In the genomic region with DNA sequence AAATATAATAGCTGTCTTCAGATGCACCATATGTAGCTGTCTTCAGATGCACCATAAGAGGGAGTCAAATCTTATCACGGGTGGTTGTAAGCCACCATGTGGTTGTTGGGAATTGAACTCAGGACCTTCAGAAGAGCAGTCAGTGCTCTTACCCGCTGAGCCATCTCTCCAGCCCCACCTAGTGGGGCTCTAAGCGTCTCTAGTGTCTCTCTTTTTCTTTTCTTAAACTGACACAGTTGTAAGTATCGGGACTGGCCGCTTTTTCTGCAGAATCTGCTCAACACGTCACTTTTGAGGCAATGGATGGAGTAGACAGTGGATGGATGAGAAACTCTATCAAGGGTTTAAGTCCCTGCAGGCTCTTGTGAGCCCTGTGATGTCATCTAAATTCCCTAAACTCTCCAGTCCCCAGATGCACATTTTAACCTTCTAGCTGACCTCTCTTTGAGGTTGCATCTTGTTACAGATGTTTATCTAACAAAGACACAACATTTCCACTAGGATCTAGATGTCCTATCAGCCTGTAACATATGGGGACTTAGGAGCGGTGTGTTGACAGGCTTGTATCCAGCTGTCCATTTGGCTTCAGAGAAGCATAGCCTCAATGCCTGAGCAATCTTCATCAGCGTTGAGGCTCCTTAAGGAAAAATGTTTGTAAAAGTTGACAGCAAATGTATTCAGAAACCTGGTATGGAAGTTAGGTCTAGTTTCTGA, we compare ENCODE assay signal across 17 mouse cellular contexts.
DNase-seq lines count a peak whose midpoint lies in the region; ATAC-seq lines count a peak whose summit lies in the region.
"Had no signal": no experiment of that assay in that cellular context is flagged by ENCODE, and none has a peak within 500 bp of the region (broad histone marks: within the 10 kb centered on the region; RNA-seq: fewer than 3 reads in every experiment).

No protein-coding gene starts in this region.

- no peak overlapping the region for H3K27ac ChIP-seq in intestine, embryonic 15.5 days
- H3K27ac ChIP-seq in intestine, embryonic 16.5 days (ENCODE audit: low read length) = no peak overlapping the region
- H3K27ac ChIP-seq in midbrain, embryonic 15.5 days = no peak overlapping the region
- H3K27ac ChIP-seq in midbrain, embryonic 16.5 days (ENCODE audit: low read length) = no peak overlapping the region
- peak overlapping the region; percentile 81 for H3K27ac ChIP-seq in macrophage
- H3K27ac ChIP-seq: embryonic facial prominence, embryonic 13.5 days; forebrain, embryonic 12.5 days; heart, embryonic 10.5 days; limb, embryonic 13.5 days; liver, embryonic 13.5 days; midbrain, embryonic 10.5 days; neural tube, embryonic 15.5 days had no signal

- no peaks in the 10 kb centered on the region for H3K4me1 ChIP-seq in intestine, embryonic 15.5 days (replicated peaks)
- H3K4me1 ChIP-seq in intestine, embryonic 16.5 days (ENCODE audit: control insufficient read depth, insufficient read depth, low read length) = no peaks in the 10 kb centered on the region
- no peaks in the 10 kb centered on the region for H3K4me1 ChIP-seq in midbrain, embryonic 15.5 days
- no peaks in the 10 kb centered on the region for H3K4me1 ChIP-seq in midbrain, embryonic 16.5 days (ENCODE audit: control insufficient read depth, insufficient read depth, low read length)
- H3K4me1 ChIP-seq: forebrain, embryonic 12.5 days; limb, embryonic 13.5 days; liver, embryonic 13.5 days had no signal

- 0 out of 2 replicates have a peak, but pooled peaks have one; percentile 24 for ATAC-seq in intestine, embryonic 15.5 days
- ATAC-seq in intestine, embryonic 16.5 days = no peak
- ATAC-seq in midbrain, embryonic 15.5 days (replicated peaks) = 0 out of 2 replicates have a peak, but pooled peaks have one; percentile 8
- no peak; the same call in 1 of the 2 replicates for ATAC-seq in midbrain, embryonic 16.5 days

- peaks cover 21% of the 10 kb centered on the region for H3K36me3 ChIP-seq in intestine, embryonic 15.5 days
- peaks cover 16% of the 10 kb centered on the region for H3K36me3 ChIP-seq in intestine, embryonic 16.5 days (ENCODE audit: control insufficient read depth, insufficient read depth, low read length)
- H3K36me3 ChIP-seq in midbrain, embryonic 15.5 days (replicated peaks) = no peaks in the 10 kb centered on the region
- peaks cover 8% of the 10 kb centered on the region for H3K36me3 ChIP-seq in midbrain, embryonic 16.5 days (ENCODE audit: control insufficient read depth, insufficient read depth, low read length)
- peaks cover 12% of the 10 kb centered on the region; the same call in 1 of the 2 replicates for H3K36me3 ChIP-seq in macrophage (ENCODE audit: inconsistent target)
- H3K36me3 ChIP-seq: forebrain, embryonic 12.5 days had no signal

- 72% methylated on average over 8 of the region's 8 CpGs for WGBS in intestine, embryonic 15.5 days
- WGBS in intestine, embryonic 16.5 days = 73% methylated on average over 8 of the region's 8 CpGs
- WGBS in midbrain, embryonic 15.5 days = 82% methylated on average over 8 of the region's 8 CpGs
- 79% methylated on average over 8 of the region's 8 CpGs for WGBS in midbrain, embryonic 16.5 days
- WGBS in macrophage (ENCODE audit: missing documents) = 91% methylated on average over 8 of the region's 8 CpGs

- no peaks in the 10 kb centered on the region; the same call in 1 of the 2 replicates for H3K79me2 ChIP-seq in macrophage (ENCODE audit: inconsistent target)

- H3K9ac ChIP-seq in intestine, embryonic 15.5 days = no peak overlapping the region
- H3K9ac ChIP-seq in intestine, embryonic 16.5 days (ENCODE audit: low read depth, low read length) = no peak overlapping the region
- no peak overlapping the region for H3K9ac ChIP-seq in midbrain, embryonic 15.5 days
- H3K9ac ChIP-seq in midbrain, embryonic 16.5 days (ENCODE audit: low read depth, low read length) = no peak overlapping the region
- H3K9ac ChIP-seq: embryonic facial prominence, embryonic 13.5 days; forebrain, embryonic 12.5 days; limb, embryonic 13.5 days; liver, embryonic 13.5 days; lung, embryonic 15.5 days; neural tube, embryonic 15.5 days had no signal

- H3K4me3 ChIP-seq in intestine, embryonic 15.5 days (replicated peaks) = no peak overlapping the region
- no peak overlapping the region for H3K4me3 ChIP-seq in intestine, embryonic 16.5 days (ENCODE audit: low read length)
- no peak overlapping the region for H3K4me3 ChIP-seq in midbrain, embryonic 15.5 days
- H3K4me3 ChIP-seq in midbrain, embryonic 16.5 days (ENCODE audit: low read depth, low read length) = no peak overlapping the region
- no peak overlapping the region for H3K4me3 ChIP-seq in macrophage (ENCODE audit: inconsistent target)
- H3K4me3 ChIP-seq: embryonic facial prominence, embryonic 13.5 days; erythroblast, embryonic 14.5 days; forebrain, embryonic 12.5 days; heart, embryonic 10.5 days; layer of hippocampus, adult 2 months; limb, embryonic 13.5 days; liver, embryonic 13.5 days; lung, embryonic 15.5 days; midbrain, embryonic 10.5 days; neural tube, embryonic 15.5 days had no signal

- no peak overlapping the region for H3K4me2 ChIP-seq in intestine, embryonic 15.5 days (replicated peaks)
- no peak overlapping the region for H3K4me2 ChIP-seq in intestine, embryonic 16.5 days (ENCODE audit: low read depth, low read length)
- no peak overlapping the region for H3K4me2 ChIP-seq in midbrain, embryonic 15.5 days
- H3K4me2 ChIP-seq in midbrain, embryonic 16.5 days (ENCODE audit: low read length) = no peak overlapping the region
- H3K4me2 ChIP-seq: embryonic facial prominence, embryonic 13.5 days; forebrain, embryonic 12.5 days; limb, embryonic 13.5 days; liver, embryonic 13.5 days; neural tube, embryonic 15.5 days had no signal

- H3K27me3 ChIP-seq in intestine, embryonic 15.5 days (replicated peaks) = no peaks in the 10 kb centered on the region
- no peaks in the 10 kb centered on the region for H3K27me3 ChIP-seq in intestine, embryonic 16.5 days (replicated peaks; ENCODE audit: control insufficient read depth, insufficient read depth, low read length)
- no peaks in the 10 kb centered on the region for H3K27me3 ChIP-seq in midbrain, embryonic 15.5 days (replicated peaks)
- no peaks in the 10 kb centered on the region for H3K27me3 ChIP-seq in midbrain, embryonic 16.5 days (ENCODE audit: control insufficient read depth, insufficient read depth, low read depth, low read length)
- H3K27me3 ChIP-seq: embryonic facial prominence, embryonic 13.5 days; forebrain, embryonic 12.5 days; liver, embryonic 13.5 days; lung, embryonic 15.5 days; neural tube, embryonic 15.5 days had no signal

- H3K9me3 ChIP-seq in intestine, embryonic 15.5 days = no peaks in the 10 kb centered on the region
- no peaks in the 10 kb centered on the region for H3K9me3 ChIP-seq in intestine, embryonic 16.5 days (ENCODE audit: control insufficient read depth, low read length)
- H3K9me3 ChIP-seq in midbrain, embryonic 15.5 days = no peaks in the 10 kb centered on the region
- no peaks in the 10 kb centered on the region for H3K9me3 ChIP-seq in midbrain, embryonic 16.5 days (replicated peaks; ENCODE audit: control insufficient read depth, low read length, poor library complexity, severe bottlenecking)
- H3K9me3 ChIP-seq: embryonic facial prominence, embryonic 13.5 days; forebrain, embryonic 12.5 days; heart, embryonic 10.5 days; limb, embryonic 13.5 days; liver, embryonic 13.5 days; lung, embryonic 15.5 days; midbrain, embryonic 10.5 days; neural tube, embryonic 15.5 days had no signal

- DNase-seq in frontal cortex, adult 2 months (ENCODE audit: extremely low spot score in 1 of 2, low spot score in 1 of 2) = no peak
- DNase-seq in retina, postnatal 1 day = no peak
- DNase-seq: liver, embryonic 13.5 days had no signal

Comparison
In these comparisons a context has a peak if more than half of its experiments do, and no peak if none do; other contexts are left out.
1. ATAC-seq: peak in intestine, embryonic 15.5 days (single experiment) and midbrain, embryonic 15.5 days (single experiment); none in intestine, embryonic 16.5 days (single experiment) and midbrain, embryonic 16.5 days (single experiment).